Mouse (Mus musculus) MEL (cell line): ENCODE data around the gene Sowahb. TPM values are rescaled to one million over a fixed set of nuclear protein-coding genes. Genes with fewer than 3 reads are reported as not detected.

Experiments used
- DNase-seq: peaks from one replicate; pipeline ENCODE4 v3.0.0; 2011; ENCODE audit warnings: low read depth, low spot score
- H3K27ac ChIP-seq: 2 replicates; pipeline ENCODE4 v1.5.1; 2012; ENCODE audit warnings: low read depth, mild to moderate bottlenecking, control low read depth, low read length, moderate library complexity; ENCODE audit not compliant: control insufficient read depth
- H3K27me3 ChIP-seq, 2 experiments: fragments of 150-350 bp in 1 of 2; sonication (generic) in 1 of 2; 2 replicates each; pipeline ENCODE4 v1.6.1; 2012; ENCODE audit warnings: low read length in 2 of 2, mild to moderate bottlenecking in 2 of 2, improper control_type of control experiment in 1 of 2, moderate library complexity in 1 of 2; ENCODE audit not compliant: insufficient read depth in 2 of 2, control insufficient read depth in 1 of 2
- H3K36me3 ChIP-seq, 2 experiments: 2 replicates each; pipeline ENCODE4 v1.6.1; 2012 to 2014; ENCODE audit warnings: low read length in 2 of 2, improper control_type of control experiment in 1 of 2, inconsistent platforms in 1 of 2, mild to moderate bottlenecking in 1 of 2; ENCODE audit not compliant: insufficient read depth in 2 of 2, control insufficient read depth in 1 of 2
- H3K4me1 ChIP-seq, 2 experiments: fragments of 150-350 bp in 1 of 2; sonication (generic) in 1 of 2; 2 replicates each; pipeline ENCODE4 v1.6.1; 2012; ENCODE audit warnings: low read length in 2 of 2, improper control_type of control experiment in 1 of 2, mild to moderate bottlenecking in 1 of 2; ENCODE audit not compliant: insufficient read depth in 2 of 2, control insufficient read depth in 1 of 2
- H3K4me3 ChIP-seq, 2 experiments: fragments of 150-350 bp in 1 of 2; sonication (generic) in 1 of 2; 2 replicates each; pipeline ENCODE4 v1.5.1; 2012; ENCODE audit warnings: low read depth in 2 of 2, low read length in 2 of 2, mild to moderate bottlenecking in 2 of 2, moderate library complexity in 2 of 2, control low read depth in 1 of 2, improper control_type of control experiment in 1 of 2; ENCODE audit not compliant: control insufficient read depth in 1 of 2, insufficient read depth in 1 of 2
- H3K79me2 ChIP-seq: 2 replicates; pipeline ENCODE4 v1.6.1; 2012; ENCODE audit warnings: mild to moderate bottlenecking, low read length, moderate library complexity; ENCODE audit not compliant: control insufficient read depth, poor library complexity, insufficient read depth
- H3K9ac ChIP-seq: 2 replicates; pipeline ENCODE4 v1.6.1; 2012; ENCODE audit warnings: low read depth, mild to moderate bottlenecking, control low read depth, low read length, moderate library complexity; ENCODE audit not compliant: control insufficient read depth, poor library complexity, severe bottlenecking
- H3K9me3 ChIP-seq: fragments of 150-350 bp; sonication (generic); replicated peaks from 2 replicates; pipeline ENCODE4 v1.6.1; 2012; ENCODE audit warnings: mild to moderate bottlenecking, low read length, improper control_type of control experiment, moderate library complexity; ENCODE audit not compliant: insufficient read depth
- CHD1 ChIP-seq: IDR thresholded peaks from 2 replicates; pipeline ENCODE4 v1.6.1; 2012; ENCODE audit warnings: low read depth, mild to moderate bottlenecking, inconsistent platforms, low read length, improper control_type of control experiment
- CHD2 ChIP-seq: IDR thresholded peaks from 2 replicates; pipeline ENCODE4 v1.6.1; 2011; ENCODE audit warnings: low read length, improper control_type of control experiment
- EP300 ChIP-seq, 2 experiments: IDR thresholded peaks; 2 replicates each; pipeline ENCODE4 v1.6.1; 2011; ENCODE audit warnings: improper control_type of control experiment in 2 of 2, low read length in 2 of 2, low read depth in 1 of 2, mild to moderate bottlenecking in 1 of 2
- GABPA ChIP-seq: IDR thresholded peaks from 2 replicates; pipeline ENCODE4 v1.6.1; 2012; ENCODE audit warnings: low read depth, mild to moderate bottlenecking, inconsistent platforms, low read length, improper control_type of control experiment, moderate library complexity
- GATA1 ChIP-seq: IDR thresholded peaks from 2 replicates; pipeline ENCODE4 v1.6.1; 2011; ENCODE audit warnings: low read depth, low read length, improper control_type of control experiment
- HCFC1 ChIP-seq: IDR thresholded peaks from 2 replicates; pipeline ENCODE4 v1.6.1; 2012; ENCODE audit warnings: low read depth, mild to moderate bottlenecking, inconsistent platforms, low read length, improper control_type of control experiment, moderate library complexity
- JUND ChIP-seq: IDR thresholded peaks from 2 replicates; pipeline ENCODE4 v1.6.1; 2011; ENCODE audit warnings: low read depth, mild to moderate bottlenecking, improper control_type of control experiment, low read length
- KAT2A ChIP-seq: conservative IDR thresholded peaks from 2 replicates; pipeline ENCODE4 v1.6.1; 2012; ENCODE audit warnings: low read depth, low read length, improper control_type of control experiment, inconsistent platforms
- MAFK ChIP-seq: IDR thresholded peaks from 2 replicates; pipeline ENCODE4 v1.6.1; 2011; ENCODE audit warnings: low read depth, mild to moderate bottlenecking, low read length, improper control_type of control experiment, borderline replicate concordance
- MAX ChIP-seq: IDR thresholded peaks from 2 replicates; pipeline ENCODE4 v1.6.1; 2011; ENCODE audit warnings: low read length, improper control_type of control experiment
- MAZ ChIP-seq: IDR thresholded peaks from 2 replicates; pipeline ENCODE4 v1.6.1; 2012; ENCODE audit warnings: low read depth, mild to moderate bottlenecking, inconsistent platforms, low read length, improper control_type of control experiment
- MEF2A ChIP-seq: IDR thresholded peaks from 2 replicates; pipeline ENCODE4 v1.6.1; 2014; ENCODE audit warnings: low read depth, mild to moderate bottlenecking, inconsistent platforms, low read length, improper control_type of control experiment; ENCODE audit not compliant: poor library complexity, insufficient replicate concordance, severe bottlenecking; ENCODE audit errors: extremely low read depth
- NRF1 ChIP-seq: IDR thresholded peaks from 2 replicates; pipeline ENCODE4 v1.6.1; 2014; ENCODE audit warnings: low read depth, mild to moderate bottlenecking, inconsistent platforms, low read length, improper control_type of control experiment, moderate library complexity; ENCODE audit not compliant: poor library complexity, insufficient read depth, severe bottlenecking
- POLR2A ChIP-seq, 2 experiments: IDR thresholded peaks; 2 replicates each; pipeline ENCODE4 v1.6.1; 2011 to 2012; ENCODE audit warnings: low read length in 2 of 2, mild to moderate bottlenecking in 2 of 2, control low read depth in 1 of 2, improper control_type of control experiment in 1 of 2, low read depth in 1 of 2, moderate library complexity in 1 of 2; ENCODE audit not compliant: control insufficient read depth in 1 of 2, insufficient read depth in 1 of 2, poor library complexity in 1 of 2
- POLR2AphosphoS2 ChIP-seq: IDR thresholded peaks from 2 replicates; pipeline ENCODE4 v1.6.1; 2011; ENCODE audit warnings: low read length, improper control_type of control experiment
- RCOR1 ChIP-seq: IDR thresholded peaks from 2 replicates; pipeline ENCODE4 v1.6.1; 2012; ENCODE audit warnings: low read depth, mild to moderate bottlenecking, inconsistent platforms, low read length, improper control_type of control experiment
- SIN3A ChIP-seq: IDR thresholded peaks from 2 replicates; pipeline ENCODE4 v1.6.1; 2012; ENCODE audit warnings: low read length, improper control_type of control experiment, inconsistent platforms
- TAL1 ChIP-seq: IDR thresholded peaks from 2 replicates; pipeline ENCODE4 v1.6.1; 2012; ENCODE audit warnings: mild to moderate bottlenecking, inconsistent platforms, low read length, moderate library complexity, mixed read lengths
- TBP ChIP-seq: IDR thresholded peaks from 2 replicates; pipeline ENCODE4 v1.8.0; 2011; ENCODE audit warnings: low read depth, low read length, improper control_type of control experiment
- TCF12 ChIP-seq: IDR thresholded peaks from 2 replicates; pipeline ENCODE4 v1.6.1; 2014; ENCODE audit warnings: low read depth, mild to moderate bottlenecking, inconsistent platforms, low read length, improper control_type of control experiment, moderate library complexity
- USF1 ChIP-seq: IDR thresholded peaks from 2 replicates; pipeline ENCODE4 v1.6.1; 2014; ENCODE audit warnings: low read depth, mild to moderate bottlenecking, inconsistent platforms, low read length, improper control_type of control experiment, moderate library complexity
- USF2 ChIP-seq, 2 experiments: IDR thresholded peaks; 2 replicates each; pipeline ENCODE4 v1.6.1; 2011 to 2012; ENCODE audit warnings: improper control_type of control experiment in 2 of 2, low read length in 2 of 2, borderline replicate concordance in 1 of 2, inconsistent platforms in 1 of 2, low read depth in 1 of 2, mild to moderate bottlenecking in 1 of 2; ENCODE audit not compliant: insufficient read depth in 1 of 2
- polyA plus RNA-seq, 2 experiments: library from polyadenylated mRNA; stranded (reverse) in 1 of 2; unstranded in 1 of 2; fragments of >175 nt in 1 of 2; fragments of >200 nt in 1 of 2; gene quantifications; 2 replicates each; pipeline versions ENCODE4 v1.2.1 to v1.2.4; 2012; ENCODE audit warnings: low replicate concordance in 2 of 2, low read depth in 1 of 2; ENCODE audit not compliant: insufficient read length in 2 of 2, insufficient read depth in 1 of 2, missing spikeins in 1 of 2
- total RNA-seq: library from RNA; depleted of rRNA; stranded (reverse); fragments of 300-350 nt; gene quantifications from 2 replicates; pipeline ENCODE4 v1.2.3, GENCODE M21; 2012

Sowahb gene
- total and polyA plus RNA-seq, 3 experiments, result not detected

GRCm38 (mm10) chr5:93048481-93049240, 3.8 kb upstream of the Sowahb start:
- no peaks in the 10 kb centered on the region for H3K79me2 ChIP-seq
- TF ChIP-seq POLR2AphosphoS2 (no peak), RCOR1 (no peak), USF1 (no peak), GABPA (no peak), HCFC1 (no peak), TAL1 (no peak), TCF12 (no peak), MEF2A (no peak), MAX (no peak), MAZ (no peak), MAFK (no peak), POLR2A (IDR thresholded peaks at IDR 0.05; ENCODE audit: control insufficient read depth in 1 of 2, insufficient read depth in 1 of 2, low read depth in 1 of 2, low read length in 2 of 2, poor library complexity in 1 of 2) (no peak), USF2 (IDR thresholded peaks at IDR 0.05; ENCODE audit: borderline replicate concordance in 1 of 2, insufficient read depth in 1 of 2, low read depth in 1 of 2, low read length in 2 of 2) (no peak), JUND (no peak), TBP (no peak), EP300 (IDR thresholded peaks at IDR 0.05; ENCODE audit: low read depth in 1 of 2, low read length in 2 of 2) (no peak), NRF1 (no peak), GATA1 (no peak)
- no peaks in the 10 kb centered on the region for H3K9me3 ChIP-seq
- H3K9ac ChIP-seq, result no peak overlapping the region
- DNase-seq, result no peak
- H3K36me3 ChIP-seq, result no peaks in the 10 kb centered on the region
- no peak overlapping the region for H3K27ac ChIP-seq
- no peaks in the 10 kb centered on the region; a peak in 1 of 4 replicates for H3K27me3 ChIP-seq
- no peak overlapping the region for H3K4me3 ChIP-seq
- H3K4me1 ChIP-seq, result no peaks in the 10 kb centered on the region

DNA sequence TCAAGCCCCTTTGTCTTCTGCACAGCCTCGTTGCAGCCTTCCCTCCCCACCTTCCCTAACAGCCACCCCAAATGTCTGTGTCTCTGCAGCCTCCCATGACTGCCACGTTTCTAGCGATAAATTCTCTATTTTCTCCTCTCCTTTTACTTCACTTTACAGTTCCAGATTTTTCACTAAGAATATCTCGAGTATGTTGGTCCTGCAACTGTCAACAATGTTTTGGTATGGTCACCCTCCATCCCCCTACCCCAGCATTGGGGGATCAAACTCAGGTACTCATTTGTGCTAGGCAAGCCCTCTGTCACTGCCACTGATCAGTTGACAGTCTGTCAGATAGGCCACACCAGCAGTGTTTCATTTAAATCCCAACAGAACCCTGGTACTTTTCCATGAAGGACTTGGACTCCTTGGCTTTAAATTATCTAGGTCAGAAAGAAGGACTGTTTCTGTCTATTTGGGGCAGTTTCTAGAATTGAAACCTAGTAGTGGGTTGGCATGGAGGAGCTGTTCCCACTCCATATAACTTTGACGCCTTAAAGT, 1.6 kb upstream of the Sowahb start:
- H3K79me2 ChIP-seq, result no peaks in the 10 kb centered on the region
- H3K9me3 ChIP-seq, result no peaks in the 10 kb centered on the region
- TF ChIP-seq CHD1 (no peak), KAT2A (no peak), CHD2 (no peak), MAX (no peak), USF1 (no peak), SIN3A (no peak)
- H3K4me3 ChIP-seq, result no peak overlapping the region
- DNase-seq, result no peak
- no peaks in the 10 kb centered on the region; a peak in 1 of 4 replicates for H3K27me3 ChIP-seq
- H3K27ac ChIP-seq, result no peak overlapping the region
- no peak overlapping the region for H3K9ac ChIP-seq
- H3K4me1 ChIP-seq, result no peaks in the 10 kb centered on the region
- no peaks in the 10 kb centered on the region for H3K36me3 ChIP-seq
